Mouse (Mus musculus): ENCODE measurements around the gene Gnat2.

The Gnat2 gene

GRCm38 (mm10) chr3:108117465-108117864 is 24.9 kb downstream of the Gnat2 start:
- no peak for DNase-seq (ENCODE audit: low spot score in 2 of 2)

- no peak for DNase-seq (ENCODE audit: low spot score in 2 of 2)
These were observed 28.5 kb downstream of the Gnat2 start for GRCm38 (mm10) chr3:108121101-108121500.

- no peak for DNase-seq (ENCODE audit: low spot score in 2 of 2)
These were observed 30.7 kb downstream of the Gnat2 start for GRCm38 (mm10) chr3:108123242-108123641.

GRCm38 (mm10) chr3:108124131-108124530 is 31.5 kb downstream of the Gnat2 start:
- DNase-seq (ENCODE audit: low spot score in 2 of 2): no peak

- no peak for DNase-seq (ENCODE audit: low spot score in 2 of 2)
These were observed 33.7 kb downstream of the Gnat2 start for GRCm38 (mm10) chr3:108126327-108126726.

GRCm38 (mm10) chr3:108128520-108128919 is 35.9 kb downstream of the Gnat2 start:
- DNase-seq (ENCODE audit: low spot score in 2 of 2): no peak

- DNase-seq (ENCODE audit: low spot score in 2 of 2): no peak
These were observed 36.8 kb downstream of the Gnat2 start for GRCm38 (mm10) chr3:108129367-108129766.

- DNase-seq (ENCODE audit: low spot score in 2 of 2): no peak
These were observed 37.2 kb downstream of the Gnat2 start for GRCm38 (mm10) chr3:108129804-108130203.

- DNase-seq (ENCODE audit: low spot score in 2 of 2): no peak
These were observed 38.6 kb downstream of the Gnat2 start for GRCm38 (mm10) chr3:108131216-108131615.

GRCm38 (mm10) chr3:108131821-108132220 is 39.2 kb downstream of the Gnat2 start:
- no peak for DNase-seq (ENCODE audit: low spot score in 2 of 2)

GRCm38 (mm10) chr3:108132484-108132883 is 39.9 kb downstream of the Gnat2 start:
- DNase-seq (ENCODE audit: low spot score in 2 of 2): no peak

- no peak for DNase-seq (ENCODE audit: low spot score in 2 of 2)
These were observed 42.1 kb downstream of the Gnat2 start for GRCm38 (mm10) chr3:108134701-108135100.

GRCm38 (mm10) chr3:108139113-108139512 is 46.5 kb downstream of the Gnat2 start:
- DNase-seq (ENCODE audit: low spot score in 2 of 2): no peak

- no peak for DNase-seq (ENCODE audit: low spot score in 2 of 2)
These were observed 48.2 kb downstream of the Gnat2 start for GRCm38 (mm10) chr3:108140786-108141185.

- peak; percentile 90 to 94 for DNase-seq (ENCODE audit: low spot score in 2 of 2)
These were observed 53.2 kb downstream of the Gnat2 start, which contains the start of gene Gnai3 for GRCm38 (mm10) chr3:108145534-108146445. TSS of gene Gnai3 (minus strand) at chr3:108146146.

- no peak for DNase-seq (ENCODE audit: low spot score in 2 of 2)
These were observed 54.1 kb downstream of the Gnat2 start for GRCm38 (mm10) chr3:108146671-108147070.

- peak; percentile 87 to 94 for DNase-seq (ENCODE audit: low spot score in 2 of 2)
These were observed 55.0 kb downstream of the Gnat2 start for GRCm38 (mm10) chr3:108147386-108148235.

All from spleen, postnatal 4 days (tissue).